Comparison of ENCODE assay signal across 21 mouse cellular contexts in genomic region chr12:12710184-12710609, GRCm38 (mm10).
DNase-seq lines count a peak whose midpoint lies in the region; ATAC-seq and TF ChIP-seq lines count a peak whose summit lies in the region.
"Had no signal": no experiment of that assay in that cellular context is flagged by ENCODE, and none has a peak within 500 bp of the region (broad histone marks: within the 10 kb centered on the region; RNA-seq: fewer than 3 reads in every experiment).

No protein-coding gene starts in this region.

- 76% methylated on average over 6 of the region's 6 CpGs for WGBS in embryonic facial prominence, embryonic 10.5 days
- WGBS in hindbrain, embryonic 13.5 days: 21% methylated on average over 6 of the region's 6 CpGs
- WGBS in midbrain, embryonic 16.5 days: 11% methylated on average over 6 of the region's 6 CpGs
- 83% methylated on average over 6 of the region's 6 CpGs for WGBS in liver, postnatal 0 days (ENCODE audit: insufficient replicate concordance)

- H3K4me3 ChIP-seq in embryonic facial prominence, embryonic 10.5 days: no peak overlapping the region
- no peak overlapping the region for H3K4me3 ChIP-seq in hindbrain, embryonic 13.5 days
- H3K4me3 ChIP-seq in midbrain, embryonic 16.5 days (ENCODE audit: low read depth, low read length): no peak overlapping the region
- no peak overlapping the region for H3K4me3 ChIP-seq in liver, postnatal 0 days (ENCODE audit: low read depth, low read length)
- H3K4me3 ChIP-seq: embryonic facial prominence, embryonic 12.5 days; heart, embryonic 12.5 days; layer of hippocampus, adult 2 months; limb, embryonic 12.5 days; liver, embryonic 13.5 days had no signal

- no peak overlapping the region for H3K4me2 ChIP-seq in hindbrain, embryonic 13.5 days
- H3K4me2 ChIP-seq in midbrain, embryonic 16.5 days (ENCODE audit: low read length): no peak overlapping the region
- H3K4me2 ChIP-seq in liver, postnatal 0 days (ENCODE audit: low read depth, low read length): no peak overlapping the region
- H3K4me2 ChIP-seq: embryonic facial prominence, embryonic 12.5 days; heart, embryonic 12.5 days; limb, embryonic 12.5 days; liver, embryonic 13.5 days had no signal

- H3K9ac ChIP-seq in hindbrain, embryonic 13.5 days: no peak overlapping the region
- no peak overlapping the region for H3K9ac ChIP-seq in midbrain, embryonic 16.5 days (ENCODE audit: low read depth, low read length)
- no peak overlapping the region for H3K9ac ChIP-seq in liver, postnatal 0 days (replicated peaks)
- H3K9ac ChIP-seq: embryonic facial prominence, embryonic 12.5 days; heart, embryonic 12.5 days; limb, embryonic 12.5 days; liver, embryonic 13.5 days had no signal

- H3K9me3 ChIP-seq in embryonic facial prominence, embryonic 10.5 days: peaks cover 6% of the 10 kb centered on the region; the same call in 1 of the 2 replicates
- H3K9me3 ChIP-seq in hindbrain, embryonic 13.5 days: peaks cover 5% of the 10 kb centered on the region; the same call in 1 of the 2 replicates
- no peaks in the 10 kb centered on the region for H3K9me3 ChIP-seq in midbrain, embryonic 16.5 days (replicated peaks; ENCODE audit: control insufficient read depth, low read length, poor library complexity, severe bottlenecking)
- no peaks in the 10 kb centered on the region for H3K9me3 ChIP-seq in liver, postnatal 0 days (ENCODE audit: low read length)
- H3K9me3 ChIP-seq: embryonic facial prominence, embryonic 12.5 days; limb, embryonic 12.5 days; liver, embryonic 13.5 days had no signal

- DNase-seq in embryo, embryonic 11 days: peak; percentile 55
- DNase-seq in embryonic facial prominence, embryonic 10.5 days (ENCODE audit: low spot score): no peak
- no peak for DNase-seq in spleen, postnatal 36 days (ENCODE audit: low spot score in 2 of 2)
- no peak for DNase-seq in liver, postnatal 0 days
- DNase-seq in spleen, adult 12 weeks (ENCODE audit: low spot score): no peak
- DNase-seq: adrenal gland, postnatal 36 days; cerebellum, postnatal 10 days; heart, postnatal 36 days; liver, embryonic 13.5 days; right cerebral cortex, adult 18-20 months; thymus, adult 18-20 months had no signal

- H3K27ac ChIP-seq in embryonic facial prominence, embryonic 10.5 days (replicated peaks): peak overlapping the region; percentile 63
- H3K27ac ChIP-seq in hindbrain, embryonic 13.5 days: no peak overlapping the region
- no peak overlapping the region for H3K27ac ChIP-seq in midbrain, embryonic 16.5 days (ENCODE audit: low read length)
- no peak overlapping the region for H3K27ac ChIP-seq in liver, postnatal 0 days (ENCODE audit: low read depth)
- H3K27ac ChIP-seq: embryonic facial prominence, embryonic 12.5 days; kidney, postnatal 0 days; layer of hippocampus, adult 2 months; limb, embryonic 12.5 days; liver, embryonic 13.5 days had no signal

- TF ChIP-seq CTCF in liver, postnatal 0 days (IDR thresholded peaks at IDR 0.05; ENCODE audit: low read depth): no peak

- TF ChIP-seq EP300 in liver, postnatal 0 days (IDR thresholded peaks at IDR 0.05; ENCODE audit: low read depth): no peak

- H3K36me3 ChIP-seq in embryonic facial prominence, embryonic 10.5 days (replicated peaks): no peaks in the 10 kb centered on the region
- H3K36me3 ChIP-seq in hindbrain, embryonic 13.5 days: no peaks in the 10 kb centered on the region
- no peaks in the 10 kb centered on the region for H3K36me3 ChIP-seq in midbrain, embryonic 16.5 days (ENCODE audit: control insufficient read depth, insufficient read depth, low read length)
- no peaks in the 10 kb centered on the region for H3K36me3 ChIP-seq in liver, postnatal 0 days (replicated peaks; ENCODE audit: insufficient read depth, low read length)
- H3K36me3 ChIP-seq: embryonic facial prominence, embryonic 12.5 days; G1E; heart, embryonic 12.5 days; limb, embryonic 12.5 days; liver, embryonic 13.5 days had no signal

- H3K27me3 ChIP-seq in embryonic facial prominence, embryonic 10.5 days (replicated peaks; ENCODE audit: low read depth, poor library complexity, severe bottlenecking): no peaks in the 10 kb centered on the region; the same call in 1 of the 2 replicates
- H3K27me3 ChIP-seq in hindbrain, embryonic 13.5 days: no peaks in the 10 kb centered on the region
- H3K27me3 ChIP-seq in midbrain, embryonic 16.5 days (ENCODE audit: control insufficient read depth, insufficient read depth, low read depth, low read length): no peaks in the 10 kb centered on the region
- H3K27me3 ChIP-seq in liver, postnatal 0 days (ENCODE audit: insufficient read depth, low read length): no peaks in the 10 kb centered on the region
- H3K27me3 ChIP-seq: embryonic facial prominence, embryonic 12.5 days; heart, embryonic 12.5 days; limb, embryonic 12.5 days; liver, embryonic 13.5 days had no signal

- H3K4me1 ChIP-seq in embryonic facial prominence, embryonic 10.5 days: peaks cover 25% of the 10 kb centered on the region
- H3K4me1 ChIP-seq in hindbrain, embryonic 13.5 days (replicated peaks): peaks cover 24% of the 10 kb centered on the region
- peaks cover 15% of the 10 kb centered on the region for H3K4me1 ChIP-seq in midbrain, embryonic 16.5 days (ENCODE audit: control insufficient read depth, insufficient read depth, low read length)
- no peaks in the 10 kb centered on the region for H3K4me1 ChIP-seq in liver, postnatal 0 days (ENCODE audit: insufficient read depth)
- H3K4me1 ChIP-seq: heart, embryonic 12.5 days; limb, embryonic 12.5 days; liver, embryonic 13.5 days had no signal

- peak; percentile 50; the same call in 1 of the 2 replicates for ATAC-seq in hindbrain, embryonic 13.5 days (ENCODE audit: low FRiP score)
- peak; percentile 17; the same call in 1 of the 2 replicates for ATAC-seq in midbrain, embryonic 16.5 days
- no peak for ATAC-seq in liver, postnatal 0 days
- ATAC-seq: CD4-positive, CD25-positive, alpha-beta regulatory T cell, adult 4 months; intestine, embryonic 16.5 days had no signal
